Mouse (Mus musculus) midbrain, postnatal 0 days (tissue): ENCODE measurements around the gene Kansl1. TPM values are rescaled to one million over a fixed set of nuclear protein-coding genes. Genes with fewer than 3 reads are reported as not detected.
A peak's percentile ranks its signal among the peaks of the same experiment; 100 is the strongest.

Experiments used
- ATAC-seq: fragments of 200-750 bp; cut with Nextera tagmentation; 2 replicates; pipeline ENCODE4 v1.8.0; 2017; ENCODE audit warnings: moderate number of reproducible peaks, mild to moderate bottlenecking, moderate TSS enrichment, moderate library complexity; ENCODE audit not compliant: low FRiP score
- DNase-seq: peaks from one replicate; pipeline ENCODE4 v3.0.0-alpha.2; 2015; ENCODE audit warnings: low spot score
- H3K27ac ChIP-seq: fragments of 300-500 bp; sonication (generic); 2 replicates; pipeline ENCODE4 v1.5.1; 2014; ENCODE audit warnings: low read depth, mild to moderate bottlenecking, low read length, mixed read lengths
- H3K27me3 ChIP-seq: fragments of 300-500 bp; sonication (generic); 2 replicates; pipeline ENCODE4 v1.6.1; 2014; ENCODE audit warnings: low read length, control low read depth, mixed read lengths; ENCODE audit not compliant: insufficient read depth
- H3K36me3 ChIP-seq: fragments of 300-500 bp; sonication (generic); 2 replicates; pipeline ENCODE4 v1.6.1; 2014; ENCODE audit warnings: low read length, control low read depth, mixed read lengths; ENCODE audit not compliant: insufficient read depth
- H3K4me1 ChIP-seq: fragments of 300-500 bp; sonication (generic); 2 replicates; pipeline ENCODE4 v1.6.1; 2014; ENCODE audit warnings: mild to moderate bottlenecking, control low read depth, antibody characterized with exemption, low read length, mixed read lengths; ENCODE audit not compliant: insufficient read depth
- H3K4me2 ChIP-seq: fragments of 300-500 bp; sonication (generic); 2 replicates; pipeline ENCODE4 v1.6.1; 2014; ENCODE audit warnings: low read depth, mild to moderate bottlenecking, low read length, mixed read lengths; ENCODE audit not compliant: poor library complexity, severe bottlenecking
- H3K4me3 ChIP-seq: fragments of 300-500 bp; sonication (generic); 2 replicates; pipeline ENCODE4 v1.5.1; 2014; ENCODE audit warnings: low read depth, mild to moderate bottlenecking, low read length, moderate library complexity
- H3K9ac ChIP-seq: fragments of 300-500 bp; sonication (generic); replicated peaks from 2 replicates; pipeline ENCODE4 v1.6.1; 2014; ENCODE audit warnings: mild to moderate bottlenecking, low read length, moderate library complexity, mixed read lengths; ENCODE audit not compliant: poor library complexity, severe bottlenecking
- H3K9me3 ChIP-seq: fragments of 300-500 bp; sonication (generic); 2 replicates; pipeline ENCODE4 v1.6.1; 2016; ENCODE audit warnings: low read length, control low read depth
- CTCF ChIP-seq: IDR thresholded peaks from 2 replicates; pipeline ENCODE4 v1.5.1; 2016; ENCODE audit warnings: antibody characterized with exemption, mild to moderate bottlenecking
- WGBS: fragments of 180-500 bp; shearing (Covaris S2); extraction: QIAGEN DNeasy Blood & Tissue Kit; methylation state at CpG from one replicate; pipeline ENCODE4 v1.1.7; 2014; 5-methylcytosine and 5-hydroxymethylcytosine counted together
- polyA plus RNA-seq: library from polyadenylated mRNA; unstranded; fragments of >200 nt; fragmentation: Nextera tagmentation; extraction: Ambion mirVana; gene quantifications from 2 replicates; pipeline ENCODE4 v1.2.1, GENCODE M21; 2015
- total RNA-seq: library from RNA; depleted of rRNA; stranded (reverse); fragments of >200 nt; gene quantifications from 2 replicates; pipeline ENCODE4 v1.2.3, GENCODE M21; 2014; rRNA removed

Kansl1 gene
- 82.3 and 88.9 TPM in 2 replicates for total RNA-seq
- 21.1 and 22.0 TPM in 2 replicates for polyA plus RNA-seq

GRCm38 (mm10) chr11:104468751-104469268 is at the start of gene Kansl1:
TSS of gene Kansl1 (minus strand) at chr11:104468861.
- Histone ChIP-seq H3K9me3 (no peaks in the 10 kb centered on the region), H3K36me3 (no peaks in the 10 kb centered on the region), H3K4me3 (peak within 1 kb of the TSS; percentile 97), H3K4me2 (peak within 1 kb of the TSS; percentile 86), H3K9ac (peak within 1 kb of the TSS; percentile 96), H3K4me1 (peaks cover 4% of the 10 kb centered on the region), H3K27me3 (no peaks in the 10 kb centered on the region), H3K27ac (peak within 1 kb of the TSS; percentile 74)
- WGBS, result 0% methylated on average over 51 of the region's 69 CpGs
- ATAC-seq (peak; percentile 77), DNase-seq (peak; percentile 12)
- TF ChIP-seq CTCF, result no peak

- no peak overlapping the region for H3K4me2 ChIP-seq
- H3K4me3 ChIP-seq, result no peak overlapping the region
- ATAC-seq (no peak), DNase-seq (no peak)
- TF ChIP-seq CTCF, result no peak
- H3K9ac ChIP-seq, result no peak overlapping the region
- H3K4me1 ChIP-seq, result no peaks in the 10 kb centered on the region
- H3K9me3 ChIP-seq, result no peaks in the 10 kb centered on the region
- H3K36me3 ChIP-seq, result peaks cover 47% of the 10 kb centered on the region
- 89% methylated on average over 4 of the region's 4 CpGs for WGBS
- H3K27me3 ChIP-seq, result no peaks in the 10 kb centered on the region
- no peak overlapping the region for H3K27ac ChIP-seq
Observed at GRCm38 (mm10) chr11:104512436-104512835, 43.8 kb upstream of the Kansl1 start.

GRCm38 (mm10) chr11:104510606-104511005 is 41.9 kb upstream of the Kansl1 start:
- Histone ChIP-seq H3K4me3 (no peak overlapping the region), H3K27ac (no peak overlapping the region), H3K4me1 (no peaks in the 10 kb centered on the region), H3K27me3 (no peaks in the 10 kb centered on the region), H3K4me2 (no peak overlapping the region), H3K36me3 (peaks cover 47% of the 10 kb centered on the region), H3K9ac (no peak overlapping the region), H3K9me3 (no peaks in the 10 kb centered on the region)
- peak; percentile 71 for TF ChIP-seq CTCF
- 95% methylated on average over 2 of the region's 2 CpGs for WGBS
- DNase-seq (peak; percentile 32), ATAC-seq (no peak)

- no peak for ATAC-seq
- no peak for DNase-seq
- no peak overlapping the region for H3K9ac ChIP-seq
- H3K4me1 ChIP-seq, result no peaks in the 10 kb centered on the region
- no peak overlapping the region for H3K4me2 ChIP-seq
- 91% methylated on average over 4 of the region's 4 CpGs for WGBS
- no peak for TF ChIP-seq CTCF
- H3K9me3 ChIP-seq, result no peaks in the 10 kb centered on the region
- H3K36me3 ChIP-seq, result peaks cover 44% of the 10 kb centered on the region
- no peak overlapping the region for H3K27ac ChIP-seq
- no peak overlapping the region for H3K4me3 ChIP-seq
- no peaks in the 10 kb centered on the region for H3K27me3 ChIP-seq
Observed at GRCm38 (mm10) chr11:104508455-104508854, 39.8 kb upstream of the Kansl1 start.

- WGBS, result 87% methylated on average over 3 of the region's 3 CpGs
- Histone ChIP-seq H3K9me3 (no peaks in the 10 kb centered on the region), H3K27ac (no peak overlapping the region), H3K27me3 (no peaks in the 10 kb centered on the region), H3K9ac (no peak overlapping the region), H3K4me2 (no peak overlapping the region), H3K4me3 (no peak overlapping the region), H3K36me3 (no peaks in the 10 kb centered on the region), H3K4me1 (no peaks in the 10 kb centered on the region)
- no peak for DNase-seq
- no peak for TF ChIP-seq CTCF
- ATAC-seq, result no peak
Observed at GRCm38 (mm10) chr11:104488292-104488691, 19.6 kb upstream of the Kansl1 start.

GRCm38 (mm10) chr11:104481971-104482370 is 13.3 kb upstream of the Kansl1 start:
- no peak for ATAC-seq
- Histone ChIP-seq H3K4me2 (no peak overlapping the region), H3K27ac (no peak overlapping the region), H3K9ac (no peak overlapping the region), H3K27me3 (no peaks in the 10 kb centered on the region), H3K4me1 (no peaks in the 10 kb centered on the region), H3K36me3 (no peaks in the 10 kb centered on the region), H3K9me3 (no peaks in the 10 kb centered on the region), H3K4me3 (no peak overlapping the region)
- WGBS, result 93% methylated on average over 8 of the region's 8 CpGs
- no peak for DNase-seq
- TF ChIP-seq CTCF, result no peak
